Mouse (Mus musculus) hindbrain, embryonic 16.5 days (tissue): ENCODE data around the gene As3mt. TPM values are rescaled to one million over a fixed set of nuclear protein-coding genes. Genes with fewer than 3 reads are reported as not detected.

Source experiments
- ATAC-seq: fragments of 200-750 bp; cut with Nextera tagmentation; 2 replicates; pipeline ENCODE4 v1.8.0; 2017; ENCODE audit warnings: moderate TSS enrichment, moderate library complexity
- H3K27ac ChIP-seq: fragments of 300-500 bp; sonication (generic); 2 replicates; pipeline ENCODE4 v1.5.1; 2014; ENCODE audit warnings: low read depth, mild to moderate bottlenecking, control low read depth, low read length, moderate library complexity
- H3K27me3 ChIP-seq: fragments of 300-500 bp; sonication (generic); replicated peaks from 2 replicates; pipeline ENCODE4 v1.6.1; 2014; ENCODE audit warnings: low read length; ENCODE audit not compliant: control insufficient read depth, insufficient read depth
- H3K36me3 ChIP-seq: fragments of 300-500 bp; sonication (generic); 2 replicates; pipeline ENCODE4 v1.6.1; 2014; ENCODE audit warnings: mild to moderate bottlenecking, low read length, moderate library complexity, mixed read lengths; ENCODE audit not compliant: control insufficient read depth, insufficient read depth
- H3K4me1 ChIP-seq: fragments of 300-500 bp; sonication (generic); 2 replicates; pipeline ENCODE4 v1.6.1; 2014; ENCODE audit warnings: low read depth, low read length; ENCODE audit not compliant: control insufficient read depth, insufficient read depth
- H3K4me2 ChIP-seq: fragments of 300-500 bp; sonication (generic); 2 replicates; pipeline ENCODE4 v1.6.1; 2014; ENCODE audit warnings: mild to moderate bottlenecking, low read length, control low read depth, moderate library complexity
- H3K4me3 ChIP-seq: fragments of 300-500 bp; sonication (generic); 2 replicates; pipeline ENCODE4 v1.5.1; 2014; ENCODE audit warnings: mild to moderate bottlenecking, low read length, control low read depth, moderate library complexity
- H3K9ac ChIP-seq: fragments of 300-500 bp; sonication (generic); 2 replicates; pipeline ENCODE4 v1.6.1; 2014; ENCODE audit warnings: low read depth, mild to moderate bottlenecking, control low read depth, low read length, moderate library complexity
- H3K9me3 ChIP-seq: fragments of 300-500 bp; sonication (generic); 2 replicates; pipeline ENCODE4 v1.6.1; 2014; ENCODE audit warnings: mild to moderate bottlenecking, low read length, moderate library complexity; ENCODE audit not compliant: control insufficient read depth
- WGBS: fragments of 180-500 bp; shearing (Covaris S2); extraction: QIAGEN DNeasy Blood & Tissue Kit; methylation state at CpG from one replicate; pipeline ENCODE4 v1.1.7; 2014; 5-methylcytosine and 5-hydroxymethylcytosine counted together
- polyA plus RNA-seq: library from polyadenylated mRNA; unstranded; fragments of >200 nt; fragmentation: Nextera tagmentation; extraction: Ambion mirVana; gene quantifications from 2 replicates; pipeline ENCODE4 v1.2.1, GENCODE M21; 2015

Gene As3mt
- polyA plus RNA-seq, 1 experiment from 2014 or later, result 38.0 TPM

- Histone ChIP-seq H3K9me3 (no peaks in the 10 kb centered on the region; the same call in 1 of the 2 replicates), H3K36me3 (peaks cover 4% of the 10 kb centered on the region; the same call in 1 of the 2 replicates), H3K4me3 (no peak overlapping the region), H3K9ac (no peak overlapping the region), H3K4me1 (no peaks in the 10 kb centered on the region), H3K27me3 (no peaks in the 10 kb centered on the region), H3K27ac (no peak overlapping the region), H3K4me2 (no peak overlapping the region)
- 91% methylated on average over 8 of the region's 8 CpGs for WGBS
- ATAC-seq, result no peak
Measured at GRCm38 (mm10) chr19:46714234-46714633, 7.0 kb downstream of the As3mt start.

GRCm38 (mm10) chr19:46715016-46715415 is 7.8 kb downstream of the As3mt start:
- no peak for ATAC-seq
- H3K36me3 ChIP-seq, result peaks cover 4% of the 10 kb centered on the region; the same call in 1 of the 2 replicates
- WGBS, result 91% methylated on average over 8 of the region's 8 CpGs
- no peaks in the 10 kb centered on the region; the same call in 1 of the 2 replicates for H3K9me3 ChIP-seq
- H3K9ac ChIP-seq, result no peak overlapping the region
- H3K4me3 ChIP-seq, result no peak overlapping the region
- H3K27ac ChIP-seq, result no peak overlapping the region
- no peak overlapping the region for H3K4me2 ChIP-seq
- no peaks in the 10 kb centered on the region for H3K27me3 ChIP-seq
- H3K4me1 ChIP-seq, result no peaks in the 10 kb centered on the region

GRCm38 (mm10) chr19:46718150-46718549 is 10.9 kb downstream of the As3mt start:
- Histone ChIP-seq H3K4me2 (no peak overlapping the region), H3K4me1 (no peaks in the 10 kb centered on the region), H3K27me3 (no peaks in the 10 kb centered on the region), H3K9ac (no peak overlapping the region), H3K27ac (no peak overlapping the region), H3K4me3 (no peak overlapping the region), H3K9me3 (no peaks in the 10 kb centered on the region; the same call in 1 of the 2 replicates), H3K36me3 (peaks cover 4% of the 10 kb centered on the region; the same call in 1 of the 2 replicates)
- ATAC-seq, result no peak
- WGBS, result 88% methylated on average over 4 of the region's 4 CpGs

- Histone ChIP-seq H3K4me2 (no peak overlapping the region), H3K9me3 (no peaks in the 10 kb centered on the region), H3K9ac (no peak overlapping the region), H3K4me3 (no peak overlapping the region), H3K36me3 (no peaks in the 10 kb centered on the region), H3K27me3 (no peaks in the 10 kb centered on the region), H3K4me1 (no peaks in the 10 kb centered on the region), H3K27ac (no peak overlapping the region)
- no peak for ATAC-seq
- 71% methylated on average over 11 of the region's 11 CpGs for WGBS
Measured at GRCm38 (mm10) chr19:46724411-46724810, 17.2 kb downstream of the As3mt start.

- Histone ChIP-seq H3K27me3 (no peaks in the 10 kb centered on the region), H3K4me3 (no peak overlapping the region), H3K9me3 (no peaks in the 10 kb centered on the region), H3K36me3 (no peaks in the 10 kb centered on the region), H3K4me1 (no peaks in the 10 kb centered on the region), H3K27ac (no peak overlapping the region), H3K4me2 (no peak overlapping the region), H3K9ac (no peak overlapping the region)
- no peak for ATAC-seq
- WGBS, result 97% methylated on average over 8 of the region's 8 CpGs
Measured at GRCm38 (mm10) chr19:46726142-46726541, 18.9 kb downstream of the As3mt start.

GRCm38 (mm10) chr19:46727140-46727736 is 20.0 kb downstream of the As3mt start:
- Histone ChIP-seq H3K4me2 (no peak overlapping the region), H3K36me3 (no peaks in the 10 kb centered on the region), H3K9ac (no peak overlapping the region), H3K27me3 (no peaks in the 10 kb centered on the region), H3K27ac (no peak overlapping the region), H3K4me3 (no peak overlapping the region), H3K9me3 (no peaks in the 10 kb centered on the region), H3K4me1 (no peaks in the 10 kb centered on the region)
- WGBS, result 50% methylated on average over 8 of the region's 8 CpGs
- ATAC-seq, result peak; percentile 63; the same call in 1 of the 2 replicates

- H3K4me1 ChIP-seq, result no peaks in the 10 kb centered on the region
- no peak overlapping the region for H3K4me3 ChIP-seq
- WGBS, result 75% methylated on average over 11 of the region's 11 CpGs
- ATAC-seq, result no peak
- H3K36me3 ChIP-seq, result no peaks in the 10 kb centered on the region
- no peaks in the 10 kb centered on the region for H3K27me3 ChIP-seq
- H3K9ac ChIP-seq, result no peak overlapping the region
- no peak overlapping the region for H3K4me2 ChIP-seq
- no peaks in the 10 kb centered on the region for H3K9me3 ChIP-seq
- H3K27ac ChIP-seq, result no peak overlapping the region
Measured at GRCm38 (mm10) chr19:46727945-46728540, 20.8 kb downstream of the As3mt start.

GRCm38 (mm10) chr19:46728909-46729308 is 21.7 kb downstream of the As3mt start:
- no peak overlapping the region for H3K4me3 ChIP-seq
- no peak overlapping the region for H3K4me2 ChIP-seq
- no peaks in the 10 kb centered on the region for H3K4me1 ChIP-seq
- WGBS, result 81% methylated on average over 3 of the region's 3 CpGs
- no peak overlapping the region for H3K27ac ChIP-seq
- no peak for ATAC-seq
- no peaks in the 10 kb centered on the region for H3K36me3 ChIP-seq
- H3K27me3 ChIP-seq, result no peaks in the 10 kb centered on the region
- no peaks in the 10 kb centered on the region for H3K9me3 ChIP-seq
- no peak overlapping the region for H3K9ac ChIP-seq

GRCm38 (mm10) chr19:46731351-46731750 is 24.1 kb downstream of the As3mt start:
- no peak overlapping the region for H3K4me2 ChIP-seq
- H3K4me3 ChIP-seq, result no peak overlapping the region
- WGBS, result 80% methylated on average over 10 of the region's 10 CpGs
- H3K4me1 ChIP-seq, result no peaks in the 10 kb centered on the region
- H3K27me3 ChIP-seq, result no peaks in the 10 kb centered on the region
- H3K36me3 ChIP-seq, result no peaks in the 10 kb centered on the region
- H3K9me3 ChIP-seq, result no peaks in the 10 kb centered on the region
- no peak overlapping the region for H3K9ac ChIP-seq
- ATAC-seq, result no peak
- no peak overlapping the region for H3K27ac ChIP-seq
